Mouse (Mus musculus): ENCODE measurements around the gene Arid1a.

DNA sequence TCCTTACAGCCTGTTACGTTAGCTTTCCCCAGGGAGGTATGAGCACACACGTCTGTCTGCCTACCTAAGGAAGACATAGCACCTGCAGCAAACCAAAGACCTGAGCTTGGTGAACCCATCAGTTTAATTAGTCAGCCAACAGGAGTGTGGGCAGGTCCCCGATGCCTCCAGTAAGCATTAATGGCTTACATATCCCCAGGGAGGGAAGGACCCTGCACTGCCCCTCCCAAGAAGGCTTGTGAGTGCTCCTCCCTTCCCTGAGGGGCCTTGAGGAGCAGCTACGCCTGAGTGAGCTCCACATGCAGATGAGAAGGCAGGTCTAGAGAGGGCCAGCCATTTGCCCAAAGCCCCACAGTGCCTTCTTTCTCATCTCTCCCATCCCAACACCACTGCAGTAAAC lies 100.3 kb downstream of the Arid1a start:
- no peak for TF ChIP-seq CTCF (IDR thresholded peaks at IDR 0.05; ENCODE audit: extremely low read depth, insufficient read depth, low read length)
- no peak for TF ChIP-seq POLR2A (IDR thresholded peaks at IDR 0.05; ENCODE audit: extremely low read depth, insufficient read depth, low read length)

Measured in cortical plate, adult 2 months (tissue).